ENCODE assay signal across 8 mouse cellular contexts in the genomic region with DNA sequence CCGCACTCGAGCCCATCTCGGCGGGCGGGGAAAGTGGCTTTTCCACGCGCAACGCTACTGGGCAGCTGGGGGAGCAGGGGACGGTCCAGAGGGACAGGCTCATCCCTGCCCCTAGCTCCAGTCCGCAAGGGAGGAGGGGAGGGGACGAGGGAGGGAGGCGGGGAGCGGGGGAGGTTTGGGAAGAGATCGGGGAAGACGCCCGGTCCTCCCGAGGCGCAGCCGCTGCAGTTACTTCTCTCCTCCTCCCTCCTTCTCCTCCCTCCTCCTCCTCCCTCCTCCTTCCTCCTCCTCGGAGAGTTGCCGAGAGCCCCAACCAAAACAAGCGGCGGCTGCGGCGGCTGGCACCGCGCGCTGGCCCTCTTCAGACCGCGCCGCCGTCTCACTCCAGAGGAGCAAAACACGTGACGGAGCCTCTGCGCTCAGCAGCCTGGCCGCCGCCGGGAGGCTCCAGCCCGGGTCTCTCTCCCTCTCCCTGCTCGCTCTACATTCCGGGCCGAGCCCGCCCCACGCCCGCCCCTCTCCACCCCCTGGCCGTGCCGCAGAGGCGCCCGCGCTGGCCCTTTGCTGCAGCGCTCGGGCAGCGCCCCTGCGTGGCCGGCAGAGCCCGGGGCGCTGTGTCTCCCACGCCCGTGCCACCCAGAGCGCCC. TPM values are rescaled to one million over a fixed set of nuclear protein-coding genes. Genes with fewer than 3 reads are reported as not detected.
DNase-seq lines count a peak whose midpoint lies in the region; ATAC-seq lines count a peak whose summit lies in the region.

Gene Irs1 (minus strand): TSS at position 266 of the 647 bp plus-strand sequence.

- H3K27ac ChIP-seq in embryonic facial prominence, embryonic 12.5 days, result peak within 1 kb of the TSS; percentile 98
- H3K27ac ChIP-seq in limb, embryonic 10.5 days, result peak within 1 kb of the TSS; percentile 96
- peak within 1 kb of the TSS; percentile 93 for H3K27ac ChIP-seq in midbrain, embryonic 11.5 days (ENCODE audit: low read depth, low read length)

- H3K27me3 ChIP-seq in erythroblast, embryonic 14.5 days (ENCODE audit: control insufficient read depth), result peaks cover 94% of the 10 kb centered on the region
- H3K27me3 ChIP-seq in embryonic facial prominence, embryonic 12.5 days, result 0 out of 2 replicates have a peak, but pooled peaks cover 3% of the 10 kb centered on the region
- peaks cover 34% of the 10 kb centered on the region for H3K27me3 ChIP-seq in limb, embryonic 10.5 days (ENCODE audit: low read depth, poor library complexity, severe bottlenecking)
- no peaks in the 10 kb centered on the region for H3K27me3 ChIP-seq in midbrain, embryonic 11.5 days (ENCODE audit: control insufficient read depth, insufficient read depth, low read length)

- H3K4me2 ChIP-seq in embryonic facial prominence, embryonic 12.5 days (replicated peaks), result peak within 1 kb of the TSS; percentile 75
- peak within 1 kb of the TSS; percentile 83 for H3K4me2 ChIP-seq in midbrain, embryonic 11.5 days

- H3K9me3 ChIP-seq in erythroblast, embryonic 14.5 days (ENCODE audit: control insufficient read depth, low read length), result peaks cover 6% of the 10 kb centered on the region
- H3K9me3 ChIP-seq in embryonic facial prominence, embryonic 12.5 days, result no peaks in the 10 kb centered on the region
- peaks cover 4% of the 10 kb centered on the region; the same call in 1 of the 2 replicates for H3K9me3 ChIP-seq in limb, embryonic 10.5 days (replicated peaks)
- no peaks in the 10 kb centered on the region; the same call in 1 of the 2 replicates for H3K9me3 ChIP-seq in midbrain, embryonic 11.5 days (ENCODE audit: control insufficient read depth, low read length)

- no peak for ATAC-seq in erythroblast, adult 5-6 weeks (replicated peaks; ENCODE audit: low FRiP score, poor library complexity, severe bottlenecking)
- peak; percentile 89 for ATAC-seq in embryonic facial prominence, embryonic 12.5 days (ENCODE audit: insufficient number of reproducible peaks, insufficient read depth, low FRiP score, low TSS enrichment)
- peak; percentile 88 for ATAC-seq in midbrain, embryonic 11.5 days (ENCODE audit: low FRiP score)

- 0% methylated on average over 47 of the region's 60 CpGs for WGBS in embryonic facial prominence, embryonic 12.5 days
- WGBS in limb, embryonic 10.5 days, result under 1% methylated on average over 49 of the region's 60 CpGs
- under 1% methylated on average over 57 of the region's 60 CpGs for WGBS in midbrain, embryonic 11.5 days

- peaks cover 8% of the 10 kb centered on the region; the same call in 1 of the 2 replicates for H3K36me3 ChIP-seq in erythroblast, embryonic 14.5 days (ENCODE audit: control insufficient read depth)
- H3K36me3 ChIP-seq in embryonic facial prominence, embryonic 12.5 days, result peaks cover 26% of the 10 kb centered on the region
- H3K36me3 ChIP-seq in limb, embryonic 10.5 days, result peaks cover 31% of the 10 kb centered on the region
- H3K36me3 ChIP-seq in midbrain, embryonic 11.5 days (ENCODE audit: control insufficient read depth, insufficient read depth, low read length), result peaks cover 14% of the 10 kb centered on the region

- peak; percentile 87 to 92 for DNase-seq in heart, adult 18-20 months
- DNase-seq in kidney, adult 11 months, result peak; percentile 89
- DNase-seq in limb, embryonic 10.5 days (ENCODE audit: low spot score), result peak; percentile 90
- peak; percentile 98 for DNase-seq in midbrain, embryonic 11.5 days (ENCODE audit: low spot score, missing footprints)
- DNase-seq in spleen, postnatal 10 days (ENCODE audit: low spot score in 2 of 2), result peak; percentile 13 to 37

- peak within 1 kb of the TSS; percentile 58 for H3K4me3 ChIP-seq in erythroblast, embryonic 14.5 days (replicated peaks)
- peak within 1 kb of the TSS; percentile 74 for H3K4me3 ChIP-seq in embryonic facial prominence, embryonic 12.5 days
- peak within 1 kb of the TSS; percentile 76 for H3K4me3 ChIP-seq in limb, embryonic 10.5 days
- peak within 1 kb of the TSS; percentile 66 for H3K4me3 ChIP-seq in midbrain, embryonic 11.5 days (ENCODE audit: low read depth, low read length)

- H3K4me1 ChIP-seq in erythroblast, embryonic 14.5 days (ENCODE audit: control insufficient read depth), result no peaks in the 10 kb centered on the region; the same call in 1 of the 2 replicates
- H3K4me1 ChIP-seq in embryonic facial prominence, embryonic 12.5 days, result peaks cover 42% of the 10 kb centered on the region
- H3K4me1 ChIP-seq in limb, embryonic 10.5 days, result peaks cover 63% of the 10 kb centered on the region
- peaks cover 33% of the 10 kb centered on the region for H3K4me1 ChIP-seq in midbrain, embryonic 11.5 days (ENCODE audit: control insufficient read depth, insufficient read depth, low read length)

- H3K9ac ChIP-seq in embryonic facial prominence, embryonic 12.5 days, result peak within 1 kb of the TSS; percentile 81
- peak within 1 kb of the TSS; percentile 80 for H3K9ac ChIP-seq in midbrain, embryonic 11.5 days (ENCODE audit: low read length)

RNA-seq across cellular contexts. Expression of gene Irs1, which starts in this region (rescaled TPM):
- polyA plus RNA-seq in erythroblast, embryonic 14.5 days (2012), result 0.01 TPM in 1 of 2 replicates, not detected in the other
- 0.42 TPM in 1 of 2 replicates, not detected in the other for total RNA-seq in erythroblast, adult 5-6 weeks (2015; ENCODE audit: low replicate concordance)
- total RNA-seq in erythroblast, adult 5-6 weeks (2017; ENCODE audit: low replicate concordance), result not detected in 2 replicates
- 14.0 and 14.7 TPM in 2 replicates for polyA plus RNA-seq in embryonic facial prominence, embryonic 12.5 days (2016; fragmentation: Nextera tagmentation; extraction: Ambion mirVana)
- 10 to 100 TPM; 29.1 to 43.5 TPM for total RNA-seq in heart, adult 18-20 months (2021)
- 5.9 and 8.4 TPM in 2 replicates for polyA plus RNA-seq in limb, embryonic 10.5 days (2016; fragmentation: Nextera tagmentation; extraction: Ambion mirVana)
- polyA plus RNA-seq in midbrain, embryonic 11.5 days (2014; fragmentation: Nextera tagmentation; extraction: Ambion mirVana), result 5.3 and 5.9 TPM in 2 replicates

Comparison
In these comparisons a context has a peak if more than half of its experiments do, and no peak if none do; other contexts are left out.
1. RNA of gene Irs1 (total RNA-seq): 29.1 to 43.5 TPM in heart, adult 18-20 months; 0.42 TPM in erythroblast, adult 5-6 weeks; every median in the first group is over 10 times any median in the second.
2. DNase-seq: peak in every context shown above with its lines; median percentile 98 in midbrain, embryonic 11.5 days; 90 in limb, embryonic 10.5 days; 90 in heart, adult 18-20 months; 89 in kidney, adult 11 months; 25 in spleen, postnatal 10 days.
3. Peak in every context shown above with its lines, with median percentiles within 50 percentile points of each other: H3K4me3 ChIP-seq and H3K27ac ChIP-seq.